Mouse (Mus musculus) cerebellum, postnatal 14 days (tissue): ENCODE measurements around the gene Pdgfra.

Experiments
- DNase-seq, 2 experiments: peaks; one replicate each; pipeline ENCODE4 v3.0.0; 2021; ENCODE audit warnings: mixed read lengths in 2 of 2

Pdgfra gene

DNA sequence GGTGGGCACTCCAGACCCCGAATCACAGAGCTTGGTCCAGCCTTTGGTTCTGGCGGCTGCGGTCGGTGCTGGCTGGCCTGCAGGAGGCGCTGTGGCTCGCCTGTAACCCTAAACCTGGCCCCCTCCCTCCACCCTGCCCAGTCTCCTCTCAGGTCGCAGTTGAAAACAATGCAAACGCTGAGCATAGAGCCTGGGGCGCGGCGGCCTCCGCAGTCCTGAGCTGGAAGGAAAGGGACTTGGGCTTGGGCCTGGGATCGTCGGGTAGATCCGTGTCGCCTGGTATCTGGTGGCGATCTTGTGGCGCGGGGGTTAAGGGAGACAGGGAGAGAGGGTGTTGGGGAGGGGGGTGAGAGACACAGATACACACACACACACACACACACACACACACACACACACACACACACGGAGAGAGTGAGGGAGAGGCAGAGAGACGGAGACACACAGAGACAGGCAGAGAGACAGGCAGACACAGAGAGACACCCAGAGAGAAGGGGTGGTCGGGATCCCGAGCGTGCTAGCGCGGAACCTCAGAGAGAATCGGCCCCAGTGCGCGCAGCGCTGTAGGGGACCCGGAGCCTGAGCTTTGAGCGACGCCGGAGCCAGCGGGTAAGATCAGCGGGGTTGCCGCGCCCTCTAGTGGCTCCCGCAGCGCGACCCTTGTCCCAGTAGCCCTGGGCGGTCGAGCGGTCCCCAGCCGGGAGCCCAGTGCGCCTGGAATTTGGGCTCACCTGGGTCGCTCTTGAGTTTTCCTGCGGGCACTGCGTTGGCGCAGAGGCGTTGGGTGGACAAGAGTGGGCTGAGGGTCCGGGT lies 3.9 kb downstream of the Pdgfra start:
- DNase-seq, result peak; percentile 67 to 69

DNA sequence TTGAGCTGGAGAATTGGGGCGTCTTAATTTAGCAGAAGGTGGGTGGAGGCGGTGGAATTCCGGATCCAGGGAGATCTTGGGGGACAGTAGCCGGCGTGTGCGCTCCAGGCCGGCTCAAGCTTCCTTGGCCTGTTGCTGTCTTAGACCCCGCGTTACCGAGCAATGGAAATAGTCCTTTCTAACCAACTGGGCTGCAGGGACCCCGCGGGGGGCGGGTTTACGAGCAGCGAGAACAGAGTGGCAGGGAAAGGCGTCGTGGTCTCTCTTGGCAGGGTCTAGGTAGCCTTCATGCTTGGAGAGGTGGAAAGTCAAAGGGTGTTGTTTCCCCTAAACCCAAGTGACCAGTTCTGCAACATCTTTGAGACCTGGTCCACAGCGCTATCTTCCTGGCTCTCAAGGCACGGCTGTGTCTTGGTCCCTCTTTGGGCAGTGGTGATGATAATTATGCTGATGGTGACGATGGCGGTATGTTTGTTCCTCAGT lies 4.5 kb downstream of the Pdgfra start:
- peak; percentile 47 to 55 for DNase-seq

DNA sequence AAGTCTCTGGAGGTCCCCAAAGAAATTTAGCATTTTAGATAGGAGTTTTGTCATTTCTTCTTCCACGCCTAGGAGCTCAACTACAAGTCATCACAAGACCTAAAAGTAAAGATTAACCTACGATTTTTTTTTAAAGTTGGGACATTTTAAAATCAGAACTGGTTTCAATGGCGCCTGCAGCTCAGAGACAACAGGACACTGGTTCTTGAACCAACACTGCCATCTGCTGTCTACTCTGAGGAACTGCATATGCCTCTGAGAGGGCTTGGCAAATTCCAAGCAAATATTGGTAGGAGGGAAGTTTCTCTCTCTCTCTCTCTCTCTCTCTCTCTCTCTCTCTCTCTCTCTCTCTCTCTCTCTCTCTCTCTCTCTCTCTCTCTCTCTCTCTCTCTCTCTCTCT lies 4.9 kb downstream of the Pdgfra start:
- peak; percentile 70 to 84 for DNase-seq

DNA sequence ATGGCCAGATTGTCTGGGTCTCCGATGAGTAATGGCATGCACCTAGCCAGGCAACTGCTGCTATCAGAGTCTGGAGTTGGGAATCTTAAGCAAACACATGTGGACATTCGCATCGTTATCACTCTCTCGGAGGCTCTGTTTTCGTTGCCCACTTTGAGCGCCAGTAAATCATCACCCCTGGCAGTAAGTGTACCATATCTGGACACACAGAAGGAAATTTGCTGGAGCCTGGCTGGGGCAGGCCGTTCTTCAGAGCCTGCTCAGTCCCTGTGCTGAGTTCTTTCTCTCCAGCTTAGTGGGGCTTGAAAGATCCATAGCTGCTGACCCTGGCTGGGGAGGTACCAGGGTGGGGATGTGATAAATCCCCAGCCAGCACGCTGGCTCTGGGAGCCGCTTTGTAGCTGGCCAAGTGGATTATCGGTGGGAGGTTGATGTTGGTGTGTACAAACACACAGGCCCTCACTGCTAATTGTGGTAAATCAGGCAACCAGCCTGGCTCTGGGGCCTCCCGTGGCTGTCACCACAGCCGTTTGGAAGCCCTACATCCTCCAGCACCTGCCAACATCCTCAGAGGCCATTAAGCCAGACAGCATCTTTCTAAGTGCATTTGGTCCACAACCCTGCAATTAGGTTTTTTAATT lies 8.6 kb downstream of the Pdgfra start:
- peak in 1 of 2 experiments; percentile 35 for DNase-seq

DNA sequence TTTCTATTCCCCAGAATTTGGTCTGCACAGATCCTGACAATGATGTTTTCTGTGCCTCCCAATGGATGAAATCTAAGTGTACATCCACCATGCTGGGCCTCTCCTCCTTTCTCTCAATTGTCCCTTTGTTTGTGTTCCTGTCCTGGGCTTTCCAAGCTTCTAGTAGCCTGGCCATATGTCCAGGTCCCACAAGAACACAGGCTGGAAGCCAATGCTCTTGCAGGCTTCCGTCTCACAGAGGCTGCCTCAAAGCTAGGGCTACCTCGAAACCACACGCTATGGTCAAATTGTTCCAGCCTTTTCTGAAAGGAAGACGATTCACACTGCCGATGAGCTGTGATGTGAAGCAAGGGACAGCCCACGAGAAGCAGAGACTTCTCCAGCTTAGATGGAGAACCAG lies 9.5 kb downstream of the Pdgfra start:
- DNase-seq, result peak in 1 of 2 experiments; percentile 39

DNA sequence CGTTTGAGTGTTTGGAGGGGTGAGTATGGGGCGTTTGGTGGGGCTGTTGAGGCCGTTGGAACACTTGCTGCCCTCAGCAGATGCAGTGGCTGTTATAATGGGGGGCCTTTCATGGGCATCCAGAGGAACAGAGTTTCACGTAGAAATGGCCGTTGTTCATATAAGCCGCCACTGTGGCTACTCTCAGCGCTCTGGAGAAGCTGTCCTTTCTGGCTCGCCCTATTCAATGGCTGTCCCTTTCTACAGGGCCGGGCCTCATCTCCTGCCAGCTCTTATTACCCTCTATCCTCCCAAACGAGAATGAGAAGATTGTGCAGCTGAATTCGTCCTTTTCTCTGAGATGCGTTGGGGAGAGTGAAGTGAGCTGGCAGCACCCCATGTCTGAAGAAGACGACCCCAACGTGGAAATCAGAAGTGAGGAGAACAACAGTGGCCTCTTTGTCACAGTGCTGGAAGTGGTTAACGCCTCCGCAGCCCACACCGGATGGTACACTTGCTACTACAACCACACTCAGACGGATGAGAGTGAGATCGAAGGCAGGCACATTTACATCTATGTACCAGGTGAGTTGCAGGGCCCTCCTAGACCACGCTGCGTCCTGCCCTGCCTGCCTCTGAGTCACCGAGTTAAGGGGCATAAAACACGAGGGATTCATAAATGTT lies 11.3 kb downstream of the Pdgfra start:
- no peak for DNase-seq

DNA sequence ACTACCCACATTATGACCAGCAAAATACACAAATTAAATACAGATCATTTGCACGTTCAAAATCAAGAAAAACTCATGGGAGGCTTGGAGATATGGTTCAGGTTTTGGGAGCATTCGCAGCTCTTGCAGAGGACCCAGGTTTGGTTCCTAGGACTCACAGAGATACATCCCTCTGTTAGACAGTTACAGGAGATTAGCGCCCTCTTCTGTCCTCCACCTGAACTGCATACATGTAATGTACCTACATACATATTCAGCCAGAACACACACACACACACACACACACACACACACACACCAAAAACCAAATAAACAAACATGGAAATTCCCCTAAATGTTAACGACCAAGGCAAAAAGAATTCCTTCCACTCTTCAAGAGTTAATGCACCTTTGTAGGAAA lies 12.6 kb downstream of the Pdgfra start:
- DNase-seq, result peak in 1 of 2 experiments; percentile 55

DNA sequence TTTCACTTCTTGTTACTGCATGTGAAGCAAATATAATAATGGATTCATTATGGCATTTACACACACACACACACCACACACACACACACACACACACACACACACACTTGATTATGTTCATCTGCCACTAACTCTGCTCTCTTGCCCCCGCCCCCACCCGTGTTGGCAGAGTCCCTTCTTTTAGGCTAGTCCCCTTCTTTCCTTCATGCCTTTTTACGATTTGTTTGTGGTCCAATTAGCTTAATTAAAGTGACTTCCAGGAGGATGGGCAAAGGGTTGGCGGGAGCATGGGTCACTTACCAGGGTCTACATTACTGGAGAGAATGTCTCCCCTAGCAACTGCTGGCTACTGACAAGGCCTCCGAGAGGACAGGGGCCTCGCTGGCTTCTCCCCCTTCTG lies 17.7 kb downstream of the Pdgfra start:
- DNase-seq, result peak in 1 of 2 experiments; percentile 53

DNA sequence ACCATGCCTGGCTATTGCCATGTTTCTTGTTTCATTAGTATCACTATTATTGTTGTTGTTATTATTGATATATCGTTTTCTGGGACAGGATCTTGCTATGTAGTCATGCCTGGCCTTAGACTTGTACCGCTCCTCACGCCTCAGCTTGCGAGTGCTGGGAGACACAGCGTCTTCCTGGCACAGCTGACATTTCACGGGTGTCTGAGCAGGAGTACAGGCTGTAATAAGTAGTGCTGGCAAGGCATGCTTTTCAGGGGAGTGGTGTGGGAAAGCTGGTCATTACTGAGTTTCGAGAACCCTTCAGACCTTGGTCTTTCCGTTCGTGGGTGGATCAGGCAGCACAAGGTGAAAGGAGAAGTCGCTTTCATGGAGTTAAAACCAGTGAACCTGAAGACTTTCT lies 19.8 kb downstream of the Pdgfra start:
- DNase-seq, result peak; percentile 73 to 75

DNA sequence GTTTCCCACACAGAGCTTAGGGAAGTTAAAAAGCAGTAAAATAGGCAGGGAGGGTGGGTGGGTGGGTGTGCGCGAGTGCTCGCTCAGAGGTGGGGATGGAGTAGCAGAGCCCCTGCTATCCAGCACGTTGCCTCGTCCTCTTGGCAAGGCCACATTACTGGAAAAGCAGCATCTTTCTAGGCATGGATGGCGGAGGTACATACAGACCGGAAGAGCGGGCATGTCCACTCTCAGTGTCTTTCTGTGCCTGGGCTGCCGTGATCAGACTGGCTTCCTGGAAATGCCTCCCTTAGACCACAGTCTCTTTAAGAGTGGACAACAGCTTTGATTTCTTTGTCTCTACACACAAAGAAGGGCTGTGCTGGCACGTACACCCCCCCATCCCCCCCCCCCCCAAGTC lies 27.2 kb downstream of the Pdgfra start:
- peak; percentile 32 to 35 for DNase-seq

DNA sequence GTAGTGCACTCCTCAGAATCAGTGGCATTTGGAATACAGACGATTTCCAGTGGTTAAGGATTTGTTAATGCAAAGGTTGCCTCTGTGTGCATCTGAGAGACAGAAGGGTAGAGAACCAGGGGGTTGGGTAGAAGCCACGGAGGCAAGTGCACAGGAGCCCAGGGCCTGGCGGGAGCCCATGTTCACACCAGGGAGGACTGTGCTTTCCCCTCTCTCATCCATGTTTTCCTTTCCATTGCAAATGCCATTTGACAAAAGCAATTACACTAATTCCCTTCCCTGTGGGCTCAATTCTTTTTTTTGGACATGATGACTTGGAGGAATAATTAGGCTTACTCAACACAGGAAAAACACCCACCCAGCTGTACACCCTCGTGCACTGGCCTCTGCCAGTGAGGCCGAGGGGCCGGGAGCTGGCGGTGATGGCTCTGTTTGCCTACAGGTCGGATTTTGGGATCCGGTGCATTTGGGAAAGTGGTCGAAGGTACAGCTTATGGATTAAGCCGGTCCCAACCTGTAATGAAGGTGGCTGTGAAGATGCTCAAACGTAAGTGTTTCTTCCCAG lies 27.7 kb downstream of the Pdgfra start:
- peak; percentile 88 to 93 for DNase-seq

DNA sequence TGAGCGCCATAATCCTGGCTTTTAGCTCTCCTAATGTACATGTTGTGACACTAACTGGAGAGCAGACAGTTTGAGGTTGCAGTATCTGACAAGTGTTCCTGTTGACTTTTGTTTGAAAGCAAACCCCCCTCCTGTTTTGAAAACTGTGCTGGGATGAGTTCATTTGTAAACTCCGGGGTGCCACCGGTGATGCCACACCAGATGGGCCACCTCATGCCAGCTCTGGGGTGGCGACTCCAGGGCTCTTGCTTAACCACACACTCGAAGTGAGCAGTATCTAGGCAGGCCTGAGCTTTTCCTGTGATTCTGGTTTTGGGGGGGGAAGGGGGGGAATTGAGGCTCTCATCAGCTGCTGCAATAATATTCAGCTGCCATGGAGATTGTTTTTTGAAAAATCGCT lies 31.6 kb downstream of the Pdgfra start:
- DNase-seq, result peak in 1 of 2 experiments; percentile 31

DNA sequence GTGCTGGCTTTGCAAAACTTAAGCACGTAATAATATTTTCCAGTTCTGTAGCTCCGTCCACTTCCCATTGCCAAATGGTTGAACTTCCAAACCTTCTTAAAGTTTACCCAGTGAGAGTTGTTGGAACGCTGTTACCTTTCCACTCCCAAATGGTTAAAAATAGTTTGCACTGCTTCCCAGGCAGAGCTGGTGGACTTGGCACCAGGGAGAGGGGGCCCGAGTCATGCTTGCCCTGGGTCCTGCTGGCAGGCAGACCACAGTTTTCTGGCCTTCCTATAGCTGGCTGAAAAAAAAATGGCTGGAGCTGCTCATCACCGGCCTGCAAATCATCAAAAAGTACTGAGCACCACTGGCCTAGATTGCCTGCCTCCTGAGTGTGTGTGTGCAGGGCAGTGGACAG lies 32.0 kb downstream of the Pdgfra start:
- DNase-seq, result no peak

DNA sequence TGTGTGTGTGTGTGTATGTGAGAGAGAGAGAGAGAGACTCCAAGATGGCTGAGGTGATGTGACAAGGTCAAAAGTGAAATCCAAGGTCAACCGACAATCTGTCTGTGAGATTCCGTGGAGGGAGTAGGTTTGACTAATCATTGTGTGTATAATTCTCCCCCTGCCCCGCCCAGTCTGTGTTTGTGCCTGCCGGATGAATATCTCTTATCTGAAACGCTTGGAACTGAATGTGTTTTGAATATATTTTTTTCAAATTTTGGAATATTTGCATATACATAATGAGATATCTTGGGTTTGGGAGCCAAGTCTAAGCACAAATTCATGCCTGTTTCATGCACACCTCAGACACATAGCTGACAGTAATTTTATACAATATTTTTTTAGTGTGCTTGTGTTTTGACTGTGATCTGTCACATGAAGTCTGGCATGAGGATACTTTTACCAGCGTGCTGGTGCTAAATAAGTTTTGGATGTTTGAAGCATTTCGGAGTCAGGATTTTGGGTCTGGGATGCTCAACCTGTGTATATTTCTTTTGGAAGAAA lies 32.7 kb downstream of the Pdgfra start:
- no peak for DNase-seq

DNA sequence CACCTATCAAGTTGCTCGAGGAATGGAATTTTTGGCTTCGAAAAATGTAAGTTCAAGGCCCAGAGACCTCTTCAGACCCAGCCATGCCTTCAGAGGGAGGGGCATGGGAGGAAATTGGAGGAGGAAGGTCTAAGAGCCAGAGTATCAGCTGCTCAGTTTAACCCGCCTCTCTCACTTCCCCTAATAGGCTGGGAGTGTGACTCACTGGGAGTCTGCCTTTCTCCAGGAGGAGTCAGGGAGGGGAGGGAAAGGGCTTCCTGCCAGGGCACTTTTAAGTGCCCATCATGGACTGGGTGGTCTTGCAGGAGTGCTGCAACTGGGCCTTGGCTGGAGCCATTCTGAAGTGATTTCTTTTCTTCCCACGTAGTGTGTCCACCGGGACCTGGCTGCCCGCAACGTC lies 33.5 kb downstream of the Pdgfra start:
- peak in 1 of 2 experiments; percentile 41 for DNase-seq

DNA sequence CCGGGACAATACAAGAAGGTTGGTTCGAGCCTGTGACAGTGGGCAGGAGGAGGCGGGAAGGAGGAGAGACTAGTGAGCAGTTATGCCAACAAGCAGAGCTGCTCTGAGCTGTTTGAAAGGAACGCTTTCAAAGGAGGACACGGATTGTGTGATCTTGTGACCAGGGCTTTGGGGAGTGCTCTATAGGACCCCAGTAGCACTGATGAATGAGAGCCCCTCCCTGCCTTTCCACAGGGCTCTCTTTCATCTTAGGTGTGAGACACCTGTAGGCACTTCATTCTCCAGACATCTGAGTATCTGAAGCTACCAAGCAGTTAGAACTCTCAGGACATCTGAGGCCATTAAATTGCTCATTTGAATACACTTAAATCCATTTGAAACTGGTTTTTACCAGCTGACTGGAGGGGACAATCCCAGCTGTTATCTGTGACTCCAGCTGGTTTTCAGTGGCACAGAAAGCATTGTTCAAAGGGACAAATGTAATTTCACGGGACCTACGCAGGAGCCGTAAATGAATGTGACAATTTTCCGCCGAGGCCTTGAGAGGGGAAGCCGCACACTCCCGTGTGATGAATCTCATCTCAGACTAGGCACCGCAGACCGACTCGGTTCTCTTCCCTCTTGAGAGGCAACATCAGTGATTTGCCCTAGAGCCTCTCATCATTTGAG lies 37.4 kb downstream of the Pdgfra start:
- no peak for DNase-seq

DNA sequence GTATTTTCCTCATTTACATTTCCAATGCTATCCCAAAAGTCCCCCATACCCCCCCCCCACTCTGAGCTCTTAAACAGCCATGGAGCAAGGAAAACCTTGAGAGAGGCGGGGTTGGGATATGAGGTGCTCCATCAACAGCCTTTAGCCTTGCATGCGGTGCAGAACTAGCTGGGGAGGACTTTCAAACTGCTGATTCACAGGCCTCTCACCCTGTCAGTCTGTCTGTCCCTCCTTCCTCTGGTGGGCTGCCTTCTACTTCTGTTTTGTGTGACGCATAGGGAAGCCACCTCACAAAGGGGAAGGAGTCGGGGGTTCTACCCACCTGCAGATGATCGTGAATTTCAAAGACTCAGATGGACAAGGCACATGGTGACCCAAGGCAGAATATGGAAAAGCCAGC lies 41.0 kb downstream of the Pdgfra start:
- no peak for DNase-seq

DNA sequence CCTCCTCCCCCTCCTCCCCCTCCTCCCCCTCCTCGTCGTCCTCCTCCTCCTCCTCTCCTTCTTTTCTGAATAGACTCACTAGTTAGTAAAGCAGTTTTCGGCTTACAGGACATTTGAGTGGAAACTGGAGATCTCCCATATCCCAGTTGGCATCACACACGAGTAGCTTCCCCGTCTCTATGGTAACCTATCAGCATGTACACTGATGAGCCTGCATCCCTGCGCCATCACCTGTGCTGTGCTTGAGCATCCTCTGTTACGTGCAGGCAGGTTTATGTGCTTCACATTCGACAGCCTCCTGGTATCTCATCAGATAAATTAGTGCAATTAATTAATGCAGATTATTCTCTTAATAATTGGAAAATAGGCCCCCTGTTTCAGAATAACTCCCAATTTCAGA lies 46.3 kb downstream of the Pdgfra start:
- DNase-seq, result no peak

DNA sequence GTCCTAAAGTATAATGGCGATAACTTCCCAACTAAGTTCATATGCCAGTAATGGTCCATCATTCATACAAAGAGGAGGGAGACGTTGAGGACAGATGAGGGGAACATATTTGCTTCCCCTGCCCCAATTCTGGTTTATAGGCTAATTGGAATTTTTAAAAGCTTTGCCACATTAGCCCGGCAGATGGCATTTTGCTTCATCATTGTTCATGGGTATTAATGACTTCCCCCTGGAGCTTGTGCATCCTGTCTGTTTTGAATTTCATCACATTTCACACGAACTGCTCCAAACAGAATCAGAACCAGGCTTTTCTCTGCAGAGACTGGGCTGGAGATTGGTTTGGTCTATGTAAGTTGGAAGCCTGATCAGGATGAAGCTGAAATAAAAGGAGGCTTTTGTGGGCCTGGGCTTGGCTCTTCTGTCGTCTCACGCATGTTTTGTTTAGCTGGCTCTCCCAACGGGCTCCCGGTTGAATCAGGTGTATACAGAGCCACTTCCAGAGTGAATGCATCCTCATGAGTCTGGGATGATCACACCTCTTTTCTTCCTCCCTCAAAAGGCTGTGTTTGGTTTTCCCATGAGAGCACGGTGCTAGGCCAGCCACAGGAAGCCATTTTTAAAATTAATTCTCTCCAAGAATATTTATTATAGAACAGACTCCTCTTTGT lies 47.7 kb downstream of the Pdgfra start:
- DNase-seq, result peak in 1 of 2 experiments; percentile 29

DNA sequence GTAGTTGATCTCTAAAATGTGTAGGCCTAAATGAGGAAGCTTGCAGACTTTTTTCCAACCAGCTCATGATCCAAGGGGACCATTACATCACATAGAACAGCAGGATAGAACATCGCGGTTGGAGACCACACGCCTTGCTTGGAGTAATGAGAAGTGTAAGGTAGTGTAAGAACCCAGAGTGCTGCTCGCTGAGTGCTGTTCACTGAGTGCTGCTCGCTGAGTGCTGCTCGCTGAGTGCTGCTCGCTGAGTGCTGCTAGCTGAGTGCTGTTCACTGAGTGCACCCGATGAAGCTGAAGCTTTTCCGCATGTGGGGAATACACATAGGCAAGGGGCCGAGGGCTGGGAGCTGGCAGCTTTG lies 48.3 kb downstream of the Pdgfra start:
- DNase-seq, result no peak

DNA sequence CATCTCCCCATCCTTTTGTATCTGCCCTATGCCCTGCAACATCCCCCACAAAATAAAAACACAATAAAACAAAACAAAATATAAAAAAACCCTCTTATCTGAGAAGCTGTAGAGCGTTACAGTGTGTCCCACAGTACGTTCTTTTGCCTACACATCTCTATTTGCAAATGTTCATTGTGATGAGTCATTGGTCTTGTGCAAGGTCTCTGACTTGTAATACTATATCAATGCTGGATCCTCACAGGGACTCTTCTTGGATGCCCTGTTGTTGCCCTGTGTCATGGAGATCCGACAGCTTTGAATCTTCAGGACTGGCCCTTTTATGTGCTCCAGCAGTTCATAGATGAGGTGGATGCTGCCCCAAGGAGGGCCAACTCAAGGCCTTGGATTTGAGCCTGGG lies 55.8 kb downstream of the Pdgfra start:
- no peak for DNase-seq

DNA sequence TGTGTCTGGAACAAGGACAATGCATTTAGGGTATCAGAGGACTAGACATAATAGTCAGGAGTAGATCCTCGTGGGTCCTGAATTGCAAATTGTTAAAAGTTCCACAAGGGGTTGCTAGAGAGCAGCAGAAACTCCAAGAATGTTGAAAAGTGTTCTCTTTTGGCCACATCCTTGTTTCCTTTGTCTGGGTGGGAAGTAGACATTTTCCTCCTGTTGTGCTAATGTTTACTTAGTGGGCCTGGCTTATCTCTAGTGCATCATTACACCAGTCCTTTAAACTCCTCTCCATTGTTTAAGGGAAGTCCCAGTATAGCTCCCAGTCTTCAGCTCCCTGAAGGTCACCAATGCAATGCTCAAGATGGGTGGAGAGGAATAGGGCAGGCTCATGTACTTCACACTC lies 57.9 kb downstream of the Pdgfra start:
- DNase-seq, result no peak
